Mouse (Mus musculus) forebrain, embryonic 16.5 days (tissue): ENCODE measurements around the gene Oas1c. TPM values are rescaled to one million over a fixed set of nuclear protein-coding genes. Genes with fewer than 3 reads are reported as not detected.

Source experiments
- ATAC-seq: fragments of 200-750 bp; cut with Nextera tagmentation; 2 replicates; pipeline ENCODE4 v1.8.0; 2017; ENCODE audit warnings: mild to moderate bottlenecking, moderate library complexity
- H3K27ac ChIP-seq: fragments of 300-500 bp; sonication (generic); 2 replicates; pipeline ENCODE4 v1.5.1; 2014; ENCODE audit warnings: low read length, control low read depth
- H3K27me3 ChIP-seq: fragments of 300-500 bp; sonication (generic); replicated peaks from 2 replicates; pipeline ENCODE4 v1.6.1; 2014; ENCODE audit warnings: low read length; ENCODE audit not compliant: control insufficient read depth, insufficient read depth
- H3K36me3 ChIP-seq: fragments of 300-500 bp; sonication (generic); 2 replicates; pipeline ENCODE4 v1.6.1; 2014; ENCODE audit not compliant: control insufficient read depth, insufficient read depth
- H3K4me1 ChIP-seq: fragments of 300-500 bp; sonication (generic); replicated peaks from 2 replicates; pipeline ENCODE4 v1.6.1; 2014; ENCODE audit warnings: low read length; ENCODE audit not compliant: control insufficient read depth, insufficient read depth
- H3K4me2 ChIP-seq: fragments of 300-500 bp; sonication (generic); 2 replicates; pipeline ENCODE4 v1.6.1; 2014; ENCODE audit warnings: mild to moderate bottlenecking, low read length, control low read depth
- H3K4me3 ChIP-seq: fragments of 300-500 bp; sonication (generic); replicated peaks from 2 replicates; pipeline ENCODE4 v1.5.1; 2014; ENCODE audit warnings: mild to moderate bottlenecking, low read length, control low read depth
- H3K9ac ChIP-seq: fragments of 300-500 bp; sonication (generic); replicated peaks from 2 replicates; pipeline ENCODE4 v1.6.1; 2014; ENCODE audit warnings: low read depth, low read length, control low read depth
- H3K9me3 ChIP-seq: fragments of 300-500 bp; sonication (generic); 2 replicates; pipeline ENCODE4 v1.6.1; 2016; ENCODE audit warnings: low read length; ENCODE audit not compliant: control insufficient read depth
- WGBS: fragments of 180-500 bp; shearing (Covaris S2); extraction: QIAGEN DNeasy Blood & Tissue Kit; methylation state at CpG from one replicate; pipeline ENCODE4 v1.1.7; 2014; 5-methylcytosine and 5-hydroxymethylcytosine counted together
- microRNA-seq: library from miRNA; unstranded; fragments of <30 nt; microRNA quantifications from one replicate; pipeline ENCODE4, GENCODE M21; 2017
- polyA plus RNA-seq: library from polyadenylated mRNA; unstranded; fragments of >200 nt; fragmentation: Nextera tagmentation; extraction: Ambion mirVana; gene quantifications from 2 replicates; pipeline ENCODE4 v1.2.1, GENCODE M21; 2015

The Oas1c gene
- polyA plus RNA-seq, 1 experiment from 2014 or later, result 0.32 TPM

DNA sequence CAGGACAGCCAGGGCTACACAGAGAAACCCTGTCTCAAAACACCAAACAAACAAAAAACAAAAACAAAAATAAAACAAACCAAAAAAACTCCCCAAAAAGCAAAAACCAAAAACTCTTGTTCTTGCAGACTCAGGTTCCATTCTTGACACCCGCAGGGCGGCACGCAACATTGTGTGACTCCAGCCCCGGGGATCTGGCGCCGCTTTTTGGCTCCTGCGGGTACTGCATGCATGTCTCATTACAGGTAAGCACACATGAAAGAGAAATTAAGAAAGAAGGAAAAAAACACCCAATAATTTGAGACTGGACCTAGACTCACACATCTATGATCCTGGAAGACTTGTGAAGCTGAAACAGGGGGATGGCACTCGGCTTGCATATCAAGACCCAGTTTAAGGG lies 47.3 kb downstream of the Oas1c start:
- no peak overlapping the region for H3K9ac ChIP-seq
- H3K27me3 ChIP-seq, result no peaks in the 10 kb centered on the region
- WGBS, result 74% methylated on average over 8 of the region's 8 CpGs
- H3K9me3 ChIP-seq, result no peaks in the 10 kb centered on the region
- no peaks in the 10 kb centered on the region for H3K4me1 ChIP-seq
- no peaks in the 10 kb centered on the region for H3K36me3 ChIP-seq
- ATAC-seq, result no peak
- no peak overlapping the region for H3K4me2 ChIP-seq
- H3K27ac ChIP-seq, result no peak overlapping the region
- H3K4me3 ChIP-seq, result no peak overlapping the region

DNA sequence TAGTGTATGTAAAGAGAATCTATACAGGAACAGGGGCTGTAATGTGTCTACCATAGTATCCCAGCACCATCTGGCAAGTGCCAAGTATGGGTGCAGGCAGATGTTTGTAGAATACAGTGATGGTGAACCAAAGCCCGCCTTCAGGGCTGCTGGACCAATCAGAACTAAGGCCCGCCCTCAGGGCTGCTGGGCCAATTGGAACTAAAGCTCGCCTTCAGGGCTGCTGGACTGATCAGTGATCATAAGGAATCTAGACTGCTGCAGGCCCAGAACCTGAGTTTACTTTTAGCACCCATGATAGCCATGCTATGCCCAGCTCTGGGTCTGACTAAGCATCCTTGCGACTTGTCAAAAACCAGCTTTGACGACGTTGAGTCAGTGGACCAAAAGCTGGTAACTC lies 50.4 kb downstream of the Oas1c start:
- Histone ChIP-seq H3K9me3 (no peaks in the 10 kb centered on the region), H3K27me3 (no peaks in the 10 kb centered on the region), H3K36me3 (no peaks in the 10 kb centered on the region), H3K9ac (no peak overlapping the region), H3K4me1 (no peaks in the 10 kb centered on the region), H3K4me2 (no peak overlapping the region), H3K4me3 (no peak overlapping the region), H3K27ac (no peak overlapping the region)
- 30% methylated on average over 6 of the region's 6 CpGs for WGBS
- ATAC-seq, result no peak; the same call in 1 of the 2 replicates

DNA sequence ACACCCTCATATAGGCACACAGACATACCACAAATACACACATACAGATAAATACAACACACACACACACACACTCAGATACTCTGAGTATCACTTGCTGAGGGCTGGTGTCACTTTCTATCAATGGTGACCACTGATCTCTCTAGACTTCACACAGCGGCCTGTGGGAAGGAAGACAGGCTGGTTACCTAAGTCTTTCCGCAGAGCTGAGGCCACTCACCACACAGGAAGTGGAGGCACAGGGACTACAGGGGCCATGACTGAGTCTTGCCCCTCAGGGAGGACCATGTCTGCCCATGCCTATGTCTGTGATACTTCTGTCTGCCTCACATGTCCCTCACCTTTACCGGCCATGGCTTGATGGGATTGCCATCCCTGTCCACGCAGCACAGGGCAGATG lies 58.1 kb downstream of the Oas1c start:
- Histone ChIP-seq H3K9me3 (no peaks in the 10 kb centered on the region), H3K27me3 (no peaks in the 10 kb centered on the region), H3K27ac (no peak overlapping the region), H3K4me3 (no peak overlapping the region), H3K9ac (no peak overlapping the region), H3K36me3 (no peaks in the 10 kb centered on the region), H3K4me2 (no peak overlapping the region), H3K4me1 (no peaks in the 10 kb centered on the region)
- WGBS, result 85% methylated on average over 4 of the region's 4 CpGs
- ATAC-seq, result no peak

DNA sequence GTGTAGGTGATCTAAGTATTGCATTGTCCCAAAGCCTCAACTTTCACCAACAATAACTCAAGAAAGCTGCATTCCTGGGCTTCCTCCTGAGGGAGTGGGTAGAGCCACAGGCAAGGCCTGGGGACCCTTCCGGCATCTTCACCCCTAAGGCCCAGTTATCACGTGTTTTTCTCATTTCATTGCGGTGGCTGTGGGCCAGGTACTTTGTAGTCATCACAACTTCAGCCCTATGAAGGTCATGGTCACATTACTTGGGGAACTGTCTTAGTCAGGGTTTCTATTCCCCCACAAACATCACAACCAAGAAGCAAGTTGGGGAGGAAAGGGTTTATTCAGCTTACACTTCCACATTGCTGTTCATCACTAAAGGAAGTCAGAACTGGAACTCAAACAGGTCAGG lies 59.5 kb downstream of the Oas1c start:
- 74% methylated on average over 3 of the region's 3 CpGs for WGBS
- no peak for ATAC-seq
- H3K27ac ChIP-seq, result no peak overlapping the region

DNA sequence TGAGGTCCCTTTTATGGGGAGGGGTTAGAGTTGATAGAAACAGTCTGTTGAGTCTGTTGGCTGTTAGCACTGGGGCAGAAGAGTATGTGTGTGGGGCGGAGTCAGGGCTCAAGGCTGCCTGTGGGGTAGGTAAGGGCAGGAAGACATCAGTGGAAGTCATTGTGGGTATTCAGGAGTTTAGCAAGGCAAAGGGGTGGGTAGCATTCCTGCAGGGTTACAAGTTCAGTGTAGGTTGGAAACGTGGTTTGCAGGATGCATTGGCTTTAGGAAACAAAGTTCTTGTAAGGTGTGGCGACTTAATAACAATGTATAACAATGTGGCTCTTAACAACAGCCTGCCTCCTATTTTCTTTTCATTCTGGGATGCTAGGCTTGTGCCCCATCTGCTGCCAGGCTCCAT lies 61.1 kb downstream of the Oas1c start:
- H3K27ac ChIP-seq, result no peak overlapping the region
- H3K4me1 ChIP-seq, result peaks cover 2% of the 10 kb centered on the region
- no peak for ATAC-seq
- no peak overlapping the region for H3K9ac ChIP-seq
- H3K4me3 ChIP-seq, result no peak overlapping the region
- no peaks in the 10 kb centered on the region for H3K36me3 ChIP-seq
- H3K9me3 ChIP-seq, result no peaks in the 10 kb centered on the region
- WGBS, result 73% methylated on average over 3 of the region's 3 CpGs
- no peak overlapping the region for H3K4me2 ChIP-seq
- no peaks in the 10 kb centered on the region for H3K27me3 ChIP-seq

More for the DNA sequence above, 59.5 kb downstream of the Oas1c start:
- no peaks in the 10 kb centered on the region for H3K9me3 ChIP-seq
- no peak overlapping the region for H3K9ac ChIP-seq
- H3K4me1 ChIP-seq, result no peaks in the 10 kb centered on the region
- no peaks in the 10 kb centered on the region for H3K27me3 ChIP-seq
- H3K4me3 ChIP-seq, result no peak overlapping the region
- no peak overlapping the region for H3K4me2 ChIP-seq
- H3K36me3 ChIP-seq, result no peaks in the 10 kb centered on the region

Small RNA genes within 50 kb of the gene (microRNA-seq; reads per million reads assigned to microRNA genes)
- not detected for gene Gm22907

Other genes with a start within 250 kb of the Oas1c start
- gene Tpcn1, start 223.8 kb downstream of the Oas1c start, polyA plus RNA-seq, result 15.4 and 18.3 TPM in 2 replicates
- 0.98 and 1.0 TPM in 2 replicates for gene Iqcd, start 223.5 kb downstream of the Oas1c start, polyA plus RNA-seq
- 21.2 and 26.9 TPM in 2 replicates for gene Rita1, start 199.9 kb downstream of the Oas1c start, polyA plus RNA-seq
- gene Ddx54, start 199.8 kb downstream of the Oas1c start, polyA plus RNA-seq, result 49.2 and 49.3 TPM in 2 replicates
- gene Cfap73, start 178.3 kb downstream of the Oas1c start, polyA plus RNA-seq, result 0.39 and 0.46 TPM in 2 replicates
- 5.3 and 6.3 TPM in 2 replicates for gene Rasal1, start 163.7 kb downstream of the Oas1c start, polyA plus RNA-seq
- 43.4 and 44.1 TPM in 2 replicates for gene Dtx1, start 100.6 kb downstream of the Oas1c start, polyA plus RNA-seq
- 0.27 TPM in 1 of 2 replicates, not detected in the other for gene Oas2, start 62.7 kb downstream of the Oas1c start, polyA plus RNA-seq
- 0.15 and 0.25 TPM in 2 replicates for gene Oas3, start 34.9 kb downstream of the Oas1c start, polyA plus RNA-seq
- gene Oas1e, start 17.0 kb downstream of the Oas1c start, polyA plus RNA-seq, result not detected in 2 replicates
- not detected in 2 replicates for gene Oas1f, start 34.9 kb upstream of the Oas1c start, polyA plus RNA-seq
- gene Oas1h, start 48.9 kb upstream of the Oas1c start, polyA plus RNA-seq, result not detected in 2 replicates
- not detected in 2 replicates for gene Oas1g, start 75.1 kb upstream of the Oas1c start, polyA plus RNA-seq
- 0.40 and 0.53 TPM in 2 replicates for gene Oas1a, start 95.0 kb upstream of the Oas1c start, polyA plus RNA-seq
- gene Oas1d, start 102.0 kb upstream of the Oas1c start, polyA plus RNA-seq, result not detected in 2 replicates
- gene Rph3a, start 197.6 kb upstream of the Oas1c start, polyA plus RNA-seq, result 22.5 and 26.9 TPM in 2 replicates